Mouse (Mus musculus): Measurements from ENCODE around the gene Gak. TPM values are rescaled to one million over a fixed set of nuclear protein-coding genes. Genes with fewer than 3 reads are reported as not detected.

Gene Gak
- total RNA-seq, 2 experiments from 2014 or later: 87.3 to 90.5 TPM

DNA sequence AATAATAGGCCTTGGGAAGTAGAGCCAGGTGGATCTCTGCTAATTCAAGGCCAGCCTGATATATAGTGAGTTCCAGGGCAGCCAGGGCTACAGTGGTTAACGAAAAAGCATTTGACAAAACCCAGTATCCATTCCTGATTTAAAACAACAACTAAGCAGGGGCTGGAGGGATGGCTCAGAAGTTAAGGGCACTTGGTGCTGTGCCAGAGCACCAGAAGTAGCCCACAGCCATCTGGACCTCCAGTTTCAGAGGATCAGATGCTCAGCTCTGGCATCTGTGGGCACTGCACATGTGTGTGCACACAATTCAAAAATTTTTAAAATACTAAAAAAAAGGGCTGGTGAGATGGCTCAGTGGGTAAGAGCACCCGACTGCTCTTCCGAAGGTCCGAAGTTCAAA lies 4.1 kb upstream of the Gak start:
- intact Hi-C loops (cut with DNase I): no loop called here
- no peak for DNase-seq (ENCODE audit: low spot score in 2 of 2)

GRCm38 (mm10) chr5:108628891-108629633 lies 493 bp downstream of the Gak start:
- no peak for DNase-seq (ENCODE audit: low spot score in 2 of 2)
- intact Hi-C loops (cut with DNase I): no loop called here

DNA sequence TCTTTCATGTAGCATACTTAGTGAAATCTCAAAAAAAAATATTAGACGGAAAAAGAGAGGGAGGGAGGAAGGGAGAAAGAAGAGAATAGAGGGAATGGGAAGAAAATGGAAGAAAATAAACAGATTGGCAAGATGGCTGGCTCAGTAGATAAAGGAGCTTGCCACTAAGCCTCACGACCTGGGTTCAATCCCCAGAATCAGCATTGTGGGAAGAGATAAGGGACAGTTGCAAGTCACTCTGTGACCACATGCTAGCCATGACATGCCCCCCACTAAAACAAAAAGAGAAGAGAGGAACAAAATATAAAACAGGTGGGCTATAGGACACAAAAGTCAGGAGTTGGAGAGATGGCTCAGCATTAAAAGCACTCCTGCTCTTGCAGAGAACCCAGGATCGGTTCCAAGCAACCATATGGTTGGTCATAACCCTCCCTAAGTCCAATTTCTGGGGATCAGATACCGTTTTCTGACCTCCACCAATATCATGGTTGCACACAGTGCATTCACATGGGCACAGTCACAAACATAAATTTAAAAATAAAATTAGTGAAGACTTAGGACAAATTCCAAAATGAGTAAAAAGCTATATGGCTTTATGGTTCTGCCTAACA lies 3.4 kb downstream of the Gak start:
- DNase-seq (ENCODE audit: low spot score in 2 of 2): no peak
- intact Hi-C loops (cut with DNase I): no loop called here

- intact Hi-C loops (cut with DNase I): no loop called here
- no peak for DNase-seq (ENCODE audit: low spot score in 2 of 2)
Observed at GRCm38 (mm10) chr5:108621870-108622269, 7.7 kb downstream of the Gak start.

DNA sequence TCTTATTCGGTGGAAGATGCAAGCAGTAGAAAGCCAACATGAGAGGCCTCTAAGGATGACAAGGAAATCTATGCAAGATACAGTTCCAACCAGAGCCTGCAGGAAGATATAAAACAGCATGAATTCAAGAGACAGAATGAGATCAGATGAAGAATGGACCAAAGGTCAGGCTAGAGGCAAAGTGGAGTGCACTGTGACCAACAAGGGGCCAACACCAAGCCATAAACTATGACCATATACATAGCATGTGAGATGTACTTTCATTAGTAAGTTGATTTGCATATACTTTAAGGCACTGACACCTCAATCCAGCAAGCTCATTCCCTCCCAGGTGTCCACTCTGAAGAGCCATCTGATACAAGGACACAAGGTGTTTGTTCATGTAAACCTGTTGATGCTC lies 19.1 kb downstream of the Gak start:
- intact Hi-C loops (cut with DNase I): no loop called here
- DNase-seq (ENCODE audit: low spot score in 2 of 2): no peak

GRCm38 (mm10) chr5:108602537-108602936 lies 27.0 kb downstream of the Gak start:
- intact Hi-C loops (cut with DNase I): no loop called here
- peak; percentile 13 to 23 for DNase-seq (ENCODE audit: low spot score in 2 of 2)

DNA sequence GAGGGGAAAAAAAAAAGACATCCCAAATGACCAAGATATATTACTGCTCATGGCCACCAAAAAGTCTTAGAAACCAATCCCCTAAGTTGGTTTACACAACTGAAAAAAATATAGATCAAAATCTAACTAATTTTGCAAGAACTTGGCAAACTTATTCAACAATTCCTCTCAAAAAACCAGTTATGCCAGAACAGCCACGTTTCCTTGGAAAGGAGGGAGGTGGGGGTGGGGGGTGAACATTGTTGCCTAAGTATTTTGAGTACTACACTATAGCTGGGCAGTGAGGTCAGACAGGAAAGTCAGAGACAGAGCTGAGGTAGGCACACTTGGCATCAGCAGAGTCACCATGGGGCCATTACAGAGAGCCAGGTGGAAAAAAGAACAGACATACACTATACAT lies 29.6 kb downstream of the Gak start:
- intact Hi-C loops (cut with DNase I): no loop called here

GRCm38 (mm10) chr5:108581361-108581891 lies 48.1 kb downstream of the Gak start:
- intact Hi-C loops (cut with DNase I): no loop called here
- peak; percentile 37 to 67 for DNase-seq (ENCODE audit: low spot score in 2 of 2)

More for the DNA sequence above, 29.6 kb downstream of the Gak start:
- no peak for DNase-seq (ENCODE audit: low spot score in 2 of 2)

DNA sequence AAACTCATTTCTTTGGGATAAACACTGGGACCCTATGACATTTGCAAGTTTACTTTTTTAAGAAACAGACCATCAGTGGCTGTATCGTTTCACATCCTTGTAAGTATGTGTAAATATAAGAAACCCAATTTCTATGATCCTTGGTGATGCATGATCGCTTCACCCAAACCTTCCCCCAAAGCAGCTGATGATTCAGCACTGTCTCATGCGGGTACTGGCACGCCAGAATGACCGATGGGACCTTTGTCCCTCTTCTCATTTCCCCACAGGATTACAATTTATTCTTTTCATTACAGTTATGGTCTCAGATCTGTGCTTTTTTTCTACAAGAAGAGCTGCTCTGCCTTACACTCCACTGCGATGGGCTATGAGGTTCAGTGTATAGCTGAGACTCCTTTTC lies 56.5 kb downstream of the Gak start:
- intact Hi-C loops (cut with DNase I): no loop called here
- DNase-seq (ENCODE audit: low spot score in 2 of 2): no peak

DNA sequence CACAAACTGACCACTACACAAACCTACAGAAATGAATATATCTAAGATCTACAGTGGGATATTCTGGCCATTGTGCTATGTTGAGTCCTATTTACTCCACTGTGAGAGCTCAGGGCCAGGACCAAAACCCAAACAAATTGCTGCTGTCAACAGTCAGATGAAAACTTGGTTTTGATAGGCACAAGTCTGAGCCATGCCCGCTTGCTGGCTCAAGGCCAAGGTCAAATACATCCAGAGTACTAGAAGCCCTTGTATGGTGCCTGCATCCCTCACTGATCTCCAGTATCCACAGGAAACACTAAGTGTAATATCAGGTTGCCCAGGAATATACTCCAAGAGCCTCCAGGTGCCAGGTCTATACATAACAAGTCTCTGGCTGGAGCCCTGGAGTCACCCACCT lies 58.6 kb downstream of the Gak start:
- DNase-seq (ENCODE audit: low spot score in 2 of 2): no peak
- intact Hi-C loops (cut with DNase I): no loop called here

DNA sequence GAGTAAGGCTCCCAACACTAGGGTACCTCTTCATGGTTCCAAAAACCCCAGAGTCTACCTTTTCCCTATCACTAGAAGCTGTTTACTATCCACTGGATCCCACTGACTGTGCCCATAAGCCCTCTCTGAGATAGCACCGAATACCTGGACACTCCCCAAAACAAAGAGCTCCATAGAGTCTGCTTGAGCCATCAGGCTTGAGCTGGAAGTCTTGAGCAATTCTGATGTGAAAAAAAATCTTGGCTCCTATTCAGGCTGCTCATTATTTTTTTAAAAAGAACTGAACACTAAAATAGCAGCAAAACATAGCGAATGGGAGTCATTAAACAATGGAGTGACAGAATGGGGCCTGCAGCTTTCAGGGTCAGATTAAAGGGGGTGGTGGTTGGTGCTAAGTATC lies 62.5 kb downstream of the Gak start:
- intact Hi-C loops (cut with DNase I): no loop called here
- DNase-seq (ENCODE audit: low spot score in 2 of 2): peak in 1 of 2 experiments; percentile 73

DNA sequence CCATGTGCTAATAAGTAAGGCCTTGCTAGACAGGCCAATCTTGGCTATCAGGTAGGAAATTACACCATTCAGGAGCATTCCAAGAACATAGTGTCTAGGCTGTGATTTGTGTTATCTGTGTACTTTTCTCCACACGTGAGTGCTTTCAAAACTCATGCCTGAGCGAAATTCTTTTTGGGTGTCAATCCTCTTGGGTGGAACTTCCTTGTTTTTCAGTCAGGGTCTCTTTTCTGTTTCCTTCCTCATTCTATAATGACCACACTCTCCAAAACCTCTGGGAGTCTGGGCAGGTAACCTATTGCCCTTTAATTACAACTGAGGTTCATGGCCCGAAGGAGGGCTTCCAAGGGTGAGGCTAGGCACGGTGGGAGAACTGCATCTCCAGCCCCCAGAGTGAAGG lies 63.0 kb downstream of the Gak start:
- intact Hi-C loops (cut with DNase I): no loop called here
- no peak for DNase-seq (ENCODE audit: low spot score in 2 of 2)

DNA sequence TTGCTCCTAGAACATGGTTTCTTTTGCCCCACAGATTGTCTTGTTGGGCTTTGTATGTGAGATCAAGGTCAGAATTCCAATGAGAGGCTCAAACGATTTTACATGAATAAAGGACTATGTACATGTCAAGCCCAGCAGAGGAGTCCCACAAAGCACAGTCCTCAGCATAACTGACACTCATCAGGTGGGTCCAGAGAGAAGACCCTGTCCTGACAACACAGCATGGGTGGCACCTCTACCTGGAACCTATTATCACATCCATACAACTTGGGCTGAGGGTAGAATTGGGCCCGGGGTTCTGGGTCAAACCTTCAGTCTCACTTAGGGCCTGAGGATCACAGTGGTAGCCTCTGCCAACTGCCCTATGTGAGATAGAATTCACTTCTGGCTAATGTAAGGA lies 64.2 kb downstream of the Gak start:
- DNase-seq (ENCODE audit: low spot score in 2 of 2): no peak
- intact Hi-C loops (cut with DNase I): no loop called here

DNA sequence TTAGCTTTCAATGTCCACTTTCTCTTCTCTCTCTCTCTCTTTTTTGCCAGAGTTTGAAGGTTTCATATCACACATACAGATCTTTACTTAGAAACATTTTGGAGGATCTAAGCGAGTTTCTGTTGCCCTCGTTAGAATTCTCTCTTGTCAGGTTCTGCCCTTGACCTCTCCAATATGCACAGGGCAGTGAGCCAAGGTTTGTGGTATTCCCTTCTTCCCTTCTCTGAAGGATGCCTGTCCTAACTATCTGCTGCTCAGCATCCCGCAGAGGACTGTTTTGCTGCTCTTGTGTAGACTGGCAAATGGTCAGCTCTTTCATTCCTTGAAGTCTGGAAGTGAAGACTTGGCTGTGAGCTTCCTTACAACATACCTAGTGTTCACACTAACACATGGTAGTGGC lies 65.2 kb downstream of the Gak start:
- no peak for DNase-seq (ENCODE audit: low spot score in 2 of 2)
- intact Hi-C loops (cut with DNase I): no loop called here

GRCm38 (mm10) chr5:108562483-108562882 lies 67.1 kb downstream of the Gak start:
- no peak for DNase-seq (ENCODE audit: low spot score in 2 of 2)
- intact Hi-C loops (cut with DNase I): no loop called here

DNA sequence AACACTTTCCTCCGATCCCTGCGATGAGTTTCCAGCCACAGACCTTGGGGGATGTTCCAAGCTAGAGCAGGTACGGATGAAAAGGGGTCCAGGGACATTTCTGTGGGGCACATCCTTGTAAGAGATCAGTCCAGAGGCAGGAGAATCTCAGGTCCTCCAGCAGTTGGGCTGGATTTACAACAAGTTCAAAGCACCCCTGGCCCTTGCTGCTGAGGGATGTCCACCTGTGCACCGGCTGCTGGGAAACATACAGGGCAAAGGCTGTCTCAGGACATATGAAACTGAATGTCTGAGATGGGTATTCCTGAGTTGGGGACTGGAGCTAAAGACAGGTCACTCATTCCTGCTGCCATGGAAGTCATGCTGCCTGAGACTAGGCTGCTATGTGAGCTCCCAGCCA lies 72.6 kb downstream of the Gak start:
- intact Hi-C loops (cut with DNase I): no loop called here
- no peak for DNase-seq (ENCODE audit: low spot score in 2 of 2)

DNA sequence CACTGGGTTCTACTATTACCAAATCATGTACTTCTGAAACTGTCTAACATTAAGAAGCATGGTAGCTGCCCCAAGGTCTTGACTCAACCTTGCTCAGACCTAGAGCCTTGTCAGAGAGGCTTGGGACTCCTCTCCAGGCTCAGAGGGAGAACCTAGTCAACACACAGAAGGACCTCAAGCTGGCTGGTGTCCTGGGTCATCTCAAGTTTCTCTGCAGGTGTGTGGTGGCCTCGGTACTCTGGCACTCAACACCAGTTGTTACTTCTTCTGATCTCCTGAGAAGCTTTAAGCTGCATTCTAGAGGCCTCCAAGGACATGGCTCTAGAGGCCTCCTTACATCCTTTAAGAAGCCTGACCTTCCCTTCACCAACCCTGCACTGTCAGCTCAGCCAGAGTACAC lies 75.5 kb downstream of the Gak start:
- DNase-seq (ENCODE audit: low spot score in 2 of 2): no peak
- intact Hi-C loops (cut with DNase I): loop anchor here (5.0 kb wide), 1 partner anchor 127 kb away; no protein-coding TSS in a partner anchor

DNA sequence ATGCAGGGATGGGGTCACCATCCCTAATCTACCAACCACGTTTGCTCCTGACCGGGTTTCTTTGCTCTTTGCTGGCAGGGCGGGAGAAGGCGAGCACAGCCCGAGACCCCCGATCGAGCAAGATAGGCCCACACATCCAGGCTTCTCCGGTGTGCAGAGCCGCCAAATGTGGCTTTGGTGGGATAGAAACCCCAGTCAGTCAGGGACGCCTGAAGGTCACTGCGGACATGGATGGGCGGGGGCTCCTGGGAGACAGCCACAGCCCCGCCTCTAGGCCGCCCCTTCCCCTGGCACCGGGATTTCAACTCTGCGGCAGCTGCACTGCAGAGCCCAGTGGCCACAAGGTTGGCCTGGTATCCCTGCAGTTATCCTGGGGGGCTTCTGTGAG lies 79.4 kb downstream of the Gak start:
- intact Hi-C loops (cut with DNase I): loop anchor here (5.0 kb wide), 1 partner anchor 123 kb away; no protein-coding TSS in a partner anchor
- DNase-seq (ENCODE audit: low spot score in 2 of 2): peak in 1 of 2 experiments; percentile 18

DNA sequence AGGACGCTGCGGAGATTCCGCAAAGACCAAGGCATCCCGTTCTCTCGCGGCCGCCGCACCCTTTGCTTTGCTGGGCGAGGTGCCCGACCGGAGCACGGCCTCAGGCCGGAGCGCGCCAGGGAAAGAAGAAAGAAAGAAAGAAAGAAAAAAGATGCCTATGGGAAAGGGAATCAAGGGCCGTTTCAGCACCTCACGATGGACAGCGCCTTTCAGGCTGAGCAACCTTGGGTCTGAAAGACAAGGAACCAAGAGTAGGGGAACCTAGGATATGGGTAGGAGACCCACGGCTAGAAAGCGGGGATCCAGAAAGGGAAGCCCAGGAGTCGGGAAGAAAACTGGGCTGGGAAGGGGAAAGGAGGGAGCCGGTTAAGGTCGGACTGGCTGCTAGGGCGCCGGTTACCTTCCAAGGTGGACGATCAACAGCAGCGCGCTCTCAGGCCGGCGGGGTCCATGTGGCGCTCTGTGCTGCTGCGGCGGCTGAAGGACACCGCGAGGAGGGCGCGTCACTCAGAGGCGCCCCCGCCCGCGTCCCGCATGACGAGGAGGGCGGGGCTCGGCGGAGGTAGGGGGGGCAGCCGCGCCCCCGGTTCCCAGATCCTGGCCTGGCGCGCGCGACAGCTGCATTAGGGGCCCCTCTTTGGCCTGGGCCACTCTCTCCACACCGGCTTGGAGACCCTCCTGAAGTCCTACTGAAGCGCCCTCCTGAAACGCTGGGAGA lies 79.9 kb downstream of the Gak start, which contains the start of gene Cplx1:
Gene Cplx1 (minus strand): TSS at position 536 of the 718 bp plus-strand sequence.
- intact Hi-C loops (cut with DNase I): loop anchor here (5.0 kb wide), 1 partner anchor 122 kb away; no protein-coding TSS in a partner anchor
- DNase-seq (ENCODE audit: low spot score in 2 of 2): peak; percentile 67 to 75

DNA sequence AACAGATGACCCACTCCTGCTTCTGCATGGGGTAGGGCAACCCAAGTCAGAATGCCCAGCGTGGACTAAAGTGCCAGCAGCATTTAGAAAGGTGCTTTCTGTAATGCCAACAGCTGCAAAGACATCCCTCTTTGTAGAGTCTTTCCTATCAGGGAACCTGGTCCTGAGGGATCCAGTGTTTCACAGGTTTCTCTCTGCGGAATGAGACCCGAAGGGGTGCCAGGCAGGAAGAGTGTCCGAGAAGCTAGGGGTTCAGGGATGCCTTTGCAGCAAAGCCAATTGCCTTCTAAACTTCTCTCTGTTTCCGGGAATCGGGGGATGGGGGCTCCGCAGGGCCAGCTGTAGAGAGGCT lies 80.4 kb downstream of the Gak start:
- DNase-seq (ENCODE audit: low spot score in 2 of 2): no peak
- intact Hi-C loops (cut with DNase I): no loop called here
